Mouse (Mus musculus) forebrain, postnatal 0 days (tissue): ENCODE measurements around the gene Ak4. TPM values are rescaled to one million over a fixed set of nuclear protein-coding genes. Genes with fewer than 3 reads are reported as not detected.

Experiments
- ATAC-seq: fragments of 200-750 bp; cut with Nextera tagmentation; 2 replicates; pipeline ENCODE4 v1.8.0; 2017; ENCODE audit warnings: mild to moderate bottlenecking, moderate library complexity
- DNase-seq: peaks from one replicate; pipeline ENCODE4 v3.0.0-alpha.2; 2015
- H3K27ac ChIP-seq: fragments of 300-500 bp; sonication (generic); 2 replicates; pipeline ENCODE4 v1.5.1; 2014; ENCODE audit warnings: low read depth, mild to moderate bottlenecking, antibody characterized with exemption, low read length, moderate library complexity, mixed read lengths
- H3K27me3 ChIP-seq: fragments of 300-500 bp; sonication (generic); 2 replicates; pipeline ENCODE4 v1.6.1; 2014; ENCODE audit warnings: mild to moderate bottlenecking, low read length, mixed read lengths; ENCODE audit not compliant: insufficient read depth
- H3K36me3 ChIP-seq: fragments of 300-500 bp; sonication (generic); 2 replicates; pipeline ENCODE4 v1.6.1; 2014; ENCODE audit warnings: mild to moderate bottlenecking, moderate library complexity; ENCODE audit not compliant: insufficient read depth
- H3K4me1 ChIP-seq: fragments of 300-500 bp; sonication (generic); 2 replicates; pipeline ENCODE4 v1.6.1; 2014; ENCODE audit warnings: antibody characterized with exemption; ENCODE audit not compliant: insufficient read depth
- H3K4me2 ChIP-seq: fragments of 300-500 bp; sonication (generic); 2 replicates; pipeline ENCODE4 v1.6.1; 2014; ENCODE audit warnings: low read depth, mild to moderate bottlenecking, moderate library complexity
- H3K4me3 ChIP-seq: fragments of 300-500 bp; sonication (generic); 2 replicates; pipeline ENCODE4 v1.5.1; 2014; ENCODE audit warnings: low read depth, low read length, mixed read lengths
- H3K9ac ChIP-seq: fragments of 300-500 bp; sonication (generic); 2 replicates; pipeline ENCODE4 v1.6.1; 2014; ENCODE audit warnings: mild to moderate bottlenecking
- H3K9me3 ChIP-seq: fragments of 300-500 bp; sonication (generic); 2 replicates; pipeline ENCODE4 v1.6.1; 2016; ENCODE audit warnings: low read length
- CTCF ChIP-seq: sonication (generic); IDR thresholded peaks from 2 replicates; pipeline ENCODE4 v1.5.1; 2016; ENCODE audit warnings: antibody characterized with exemption, control low read depth, low read depth
- WGBS: fragments of 180-500 bp; shearing (Covaris S2); extraction: QIAGEN DNeasy Blood & Tissue Kit; methylation state at CpG from one replicate; pipeline ENCODE4 v1.1.7; 2014; 5-methylcytosine and 5-hydroxymethylcytosine counted together
- polyA plus RNA-seq: library from polyadenylated mRNA; unstranded; fragments of >200 nt; fragmentation: Nextera tagmentation; extraction: Ambion mirVana; gene quantifications from 2 replicates; pipeline ENCODE4 v1.2.1, GENCODE M21; 2015
- total RNA-seq: library from RNA; depleted of rRNA; stranded (reverse); fragments of >200 nt; gene quantifications from 2 replicates; pipeline ENCODE4 v1.2.3, GENCODE M21; 2014

The Ak4 gene
- total and polyA plus RNA-seq, 2 experiments from 2014 or later: 6.0 to 10.2 TPM

- TF ChIP-seq CTCF: no peak
- Histone ChIP-seq H3K36me3 (no peaks in the 10 kb centered on the region), H3K27ac (no peak overlapping the region), H3K27me3 (no peaks in the 10 kb centered on the region), H3K4me1 (no peaks in the 10 kb centered on the region), H3K4me3 (no peak overlapping the region), H3K9me3 (no peaks in the 10 kb centered on the region), H3K4me2 (no peak overlapping the region), H3K9ac (no peak overlapping the region)
- WGBS: 84% methylated on average over 4 of the region's 4 CpGs
- no peak for ATAC-seq
- no peak for DNase-seq
Measured at GRCm38 (mm10) chr4:101400025-101400594, 19.0 kb upstream of the Ak4 start.

GRCm38 (mm10) chr4:101401945-101402344, 17.1 kb upstream of the Ak4 start:
- Histone ChIP-seq H3K27me3 (no peaks in the 10 kb centered on the region), H3K27ac (no peak overlapping the region), H3K4me3 (no peak overlapping the region), H3K4me2 (no peak overlapping the region), H3K4me1 (no peaks in the 10 kb centered on the region), H3K9me3 (no peaks in the 10 kb centered on the region), H3K9ac (no peak overlapping the region), H3K36me3 (no peaks in the 10 kb centered on the region)
- ATAC-seq (no peak), DNase-seq (no peak)
- TF ChIP-seq CTCF: no peak
- 73% methylated on average over 1 of the region's 1 CpGs for WGBS

GRCm38 (mm10) chr4:101404863-101405262, 14.2 kb upstream of the Ak4 start:
- 45% methylated on average over 3 of the region's 3 CpGs for WGBS
- no peak for TF ChIP-seq CTCF
- peak; percentile 63 for DNase-seq
- Histone ChIP-seq H3K27ac (no peak overlapping the region), H3K4me2 (no peak overlapping the region), H3K9ac (no peak overlapping the region), H3K4me1 (no peaks in the 10 kb centered on the region), H3K4me3 (no peak overlapping the region), H3K36me3 (no peaks in the 10 kb centered on the region), H3K9me3 (no peaks in the 10 kb centered on the region), H3K27me3 (no peaks in the 10 kb centered on the region)
- ATAC-seq: peak; percentile 63

GRCm38 (mm10) chr4:101406411-101407196, 12.5 kb upstream of the Ak4 start:
- no peaks in the 10 kb centered on the region for H3K4me1 ChIP-seq
- no peak overlapping the region for H3K4me3 ChIP-seq
- WGBS: 91% methylated on average over 4 of the region's 4 CpGs
- no peaks in the 10 kb centered on the region for H3K36me3 ChIP-seq
- TF ChIP-seq CTCF: no peak
- no peak overlapping the region for H3K9ac ChIP-seq
- no peaks in the 10 kb centered on the region for H3K9me3 ChIP-seq
- ATAC-seq (no peak), DNase-seq (no peak)
- no peak overlapping the region for H3K4me2 ChIP-seq
- H3K27ac ChIP-seq: no peak overlapping the region
- H3K27me3 ChIP-seq: no peaks in the 10 kb centered on the region

- Histone ChIP-seq H3K27me3 (no peaks in the 10 kb centered on the region), H3K36me3 (no peaks in the 10 kb centered on the region), H3K27ac (no peak overlapping the region), H3K9ac (no peak overlapping the region), H3K9me3 (no peaks in the 10 kb centered on the region), H3K4me3 (no peak overlapping the region), H3K4me1 (no peaks in the 10 kb centered on the region; the same call in 1 of the 2 replicates), H3K4me2 (no peak overlapping the region)
- ATAC-seq (no peak), DNase-seq (no peak)
- TF ChIP-seq CTCF: no peak
- 60% methylated on average over 11 of the region's 11 CpGs for WGBS
Measured at GRCm38 (mm10) chr4:101416966-101417365, 2.1 kb upstream of the Ak4 start.

- Histone ChIP-seq H3K27me3 (no peaks in the 10 kb centered on the region), H3K9me3 (no peaks in the 10 kb centered on the region), H3K36me3 (no peaks in the 10 kb centered on the region), H3K4me3 (peak overlapping the region; percentile 61), H3K4me2 (peak overlapping the region; percentile 98), H3K9ac (peak overlapping the region; percentile 57), H3K27ac (no peak overlapping the region), H3K4me1 (no peaks in the 10 kb centered on the region; the same call in 1 of the 2 replicates)
- WGBS: 3% methylated on average over 71 of the region's 90 CpGs
- ATAC-seq (peak; percentile 79), DNase-seq (no peak)
- no peak for TF ChIP-seq CTCF
Measured at GRCm38 (mm10) chr4:101419911-101420880, 1.1 kb downstream of the Ak4 start.
